Mouse (Mus musculus) myocyte (in vitro differentiated cells): Measurements from ENCODE around the gene Rnf144a. TPM values are rescaled to one million over a fixed set of nuclear protein-coding genes. Genes with fewer than 3 reads are reported as not detected.

ENCODE experiments used
- H3K27me3 ChIP-seq: one replicate; pipeline ENCODE4 v1.6.1; 2011; ENCODE audit not compliant: control insufficient read depth, insufficient read depth, insufficient read length
- H3K36me3 ChIP-seq: one replicate; pipeline ENCODE4 v1.6.1; 2011; ENCODE audit not compliant: control insufficient read depth, insufficient read depth
- H3K4me2 ChIP-seq: one replicate; pipeline ENCODE4 v1.6.1; 2011; ENCODE audit warnings: low read depth, control low read depth
- H3K4me3 ChIP-seq: one replicate; pipeline ENCODE4 v1.5.1; 2011; ENCODE audit warnings: mild to moderate bottlenecking, control low read depth, moderate library complexity
- H3K79me2 ChIP-seq: one replicate; pipeline ENCODE4 v1.6.1; 2011; ENCODE audit not compliant: control insufficient read depth, insufficient read depth
- H3ac ChIP-seq: one replicate; pipeline ENCODE4 v1.6.1; 2011; ENCODE audit not compliant: control insufficient read depth, insufficient read length
- CEBPB ChIP-seq: IDR thresholded peaks from 2 replicates; pipeline ENCODE4 v1.6.1; 2011; ENCODE audit warnings: mild to moderate bottlenecking, moderate library complexity; ENCODE audit not compliant: poor library complexity, insufficient read depth, severe bottlenecking
- E2F4 ChIP-seq: IDR thresholded peaks from one replicate; pipeline ENCODE4 v1.6.1; 2011; ENCODE audit warnings: mild to moderate bottlenecking, control low read depth, moderate library complexity; ENCODE audit not compliant: insufficient read depth
- MAX ChIP-seq: IDR thresholded peaks from one replicate; pipeline ENCODE4 v1.6.1; 2011; ENCODE audit warnings: low read depth, mild to moderate bottlenecking, control low read depth
- MYOD1 ChIP-seq, 3 experiments: IDR thresholded peaks; one replicate each; pipeline ENCODE4 v1.6.1; 2011; ENCODE audit warnings: control low read depth in 2 of 3, low read depth in 2 of 3, mild to moderate bottlenecking in 2 of 3, moderate library complexity in 1 of 3; ENCODE audit not compliant: insufficient read length in 2 of 3, control insufficient read depth in 1 of 3
- MYOG ChIP-seq, 3 experiments: IDR thresholded peaks; one replicate each; pipeline ENCODE4 v1.6.1; 2011; ENCODE audit warnings: control low read depth in 2 of 3, low read depth in 2 of 3, mild to moderate bottlenecking in 2 of 3; ENCODE audit not compliant: insufficient read length in 2 of 3, control insufficient read depth in 1 of 3, insufficient read depth in 1 of 3
- POLR2A ChIP-seq: IDR thresholded peaks from one replicate; pipeline ENCODE4 v1.6.1; 2011; ENCODE audit warnings: low read depth, mild to moderate bottlenecking, control low read depth, moderate library complexity; ENCODE audit not compliant: insufficient read length
- POLR2AphosphoS2 ChIP-seq: IDR thresholded peaks from one replicate; pipeline ENCODE4 v1.6.1; 2011; ENCODE audit warnings: low read depth, control low read depth; ENCODE audit not compliant: insufficient read length
- REST ChIP-seq: IDR thresholded peaks from one replicate; pipeline ENCODE4 v1.6.1; 2011; ENCODE audit warnings: mild to moderate bottlenecking, control low read depth, moderate library complexity; ENCODE audit not compliant: insufficient read depth, insufficient read length
- SRF ChIP-seq: IDR thresholded peaks from one replicate; pipeline ENCODE4 v1.6.1; 2011; ENCODE audit warnings: low read depth; ENCODE audit not compliant: control insufficient read depth, insufficient read length
- TCF12 ChIP-seq: IDR thresholded peaks from one replicate; pipeline ENCODE4 v1.6.1; 2011; ENCODE audit warnings: mild to moderate bottlenecking, control low read depth; ENCODE audit not compliant: poor library complexity, insufficient read depth, severe bottlenecking
- TCF3 ChIP-seq: IDR thresholded peaks from one replicate; pipeline ENCODE4 v1.6.1; 2011; ENCODE audit warnings: low read depth, control low read depth; ENCODE audit not compliant: insufficient read length
- USF1 ChIP-seq: IDR thresholded peaks from one replicate; pipeline ENCODE4 v1.6.1; 2011; ENCODE audit warnings: low read depth, mild to moderate bottlenecking, control low read depth, moderate library complexity
- polyA plus RNA-seq: library from polyadenylated mRNA; unstranded; fragments of >200 nt; fragmentation: generic; extraction: Trizol; gene quantifications from one replicate; pipeline ENCODE4 v1.2.1, GENCODE M21; 2012; ENCODE audit warnings: missing spikeins

The Rnf144a gene
- polyA plus RNA-seq, 1 experiment, result not detected

GRCm38 (mm10) chr12:26451150-26451549 is 36.1 kb upstream of the Rnf144a start:
- TF ChIP-seq E2F4 (no peak), USF1 (no peak), MYOG (IDR thresholded peaks at IDR 0.05; ENCODE audit: control insufficient read depth in 1 of 3, insufficient read depth in 1 of 3, insufficient read length in 2 of 3, low read depth in 2 of 3) (no peak), REST (no peak), SRF (no peak), POLR2AphosphoS2 (no peak), MAX (no peak), TCF3 (no peak), POLR2A (no peak), CEBPB (no peak), TCF12 (no peak), MYOD1 (IDR thresholded peaks at IDR 0.05; ENCODE audit: control insufficient read depth in 1 of 3, insufficient read length in 2 of 3, low read depth in 2 of 3) (no peak)
- no peaks in the 10 kb centered on the region for H3K79me2 ChIP-seq
- no peak overlapping the region for H3ac ChIP-seq
- no peak overlapping the region for H3K4me3 ChIP-seq
- H3K4me2 ChIP-seq, result no peak overlapping the region
- H3K27me3 ChIP-seq, result no peaks in the 10 kb centered on the region
- no peaks in the 10 kb centered on the region for H3K36me3 ChIP-seq

GRCm38 (mm10) chr12:26449483-26449882 is 34.4 kb upstream of the Rnf144a start:
- H3K79me2 ChIP-seq, result no peaks in the 10 kb centered on the region
- no peak for TF ChIP-seq MYOD1 (IDR thresholded peaks at IDR 0.05; ENCODE audit: control insufficient read depth in 1 of 3, insufficient read length in 2 of 3, low read depth in 2 of 3)
- no peak for TF ChIP-seq POLR2AphosphoS2
- no peak for TF ChIP-seq CEBPB
- no peak for TF ChIP-seq MYOG (IDR thresholded peaks at IDR 0.05; ENCODE audit: control insufficient read depth in 1 of 3, insufficient read depth in 1 of 3, insufficient read length in 2 of 3, low read depth in 2 of 3)
- no peak for TF ChIP-seq TCF12
- no peak for TF ChIP-seq POLR2A
- no peak for TF ChIP-seq E2F4
- TF ChIP-seq TCF3, result no peak
- TF ChIP-seq SRF, result no peak
- TF ChIP-seq MAX, result no peak
- no peak for TF ChIP-seq REST
- no peak for TF ChIP-seq USF1
- no peaks in the 10 kb centered on the region for H3K27me3 ChIP-seq
- H3K36me3 ChIP-seq, result no peaks in the 10 kb centered on the region
- H3K4me3 ChIP-seq, result no peak overlapping the region
- no peak overlapping the region for H3K4me2 ChIP-seq
- no peak overlapping the region for H3ac ChIP-seq

- Histone ChIP-seq H3K79me2 (no peaks in the 10 kb centered on the region), H3K4me2 (no peak overlapping the region), H3K4me3 (no peak overlapping the region), H3K27me3 (no peaks in the 10 kb centered on the region), H3ac (no peak overlapping the region), H3K36me3 (no peaks in the 10 kb centered on the region)
- no peak for TF ChIP-seq MYOG (IDR thresholded peaks at IDR 0.05; ENCODE audit: control insufficient read depth in 1 of 3, insufficient read depth in 1 of 3, insufficient read length in 2 of 3, low read depth in 2 of 3)
- no peak for TF ChIP-seq REST
- no peak for TF ChIP-seq USF1
- TF ChIP-seq CEBPB, result no peak
- TF ChIP-seq SRF, result no peak
- no peak for TF ChIP-seq POLR2AphosphoS2
- no peak for TF ChIP-seq E2F4
- no peak for TF ChIP-seq POLR2A
- no peak for TF ChIP-seq TCF3
- TF ChIP-seq MYOD1 (IDR thresholded peaks at IDR 0.05; ENCODE audit: control insufficient read depth in 1 of 3, insufficient read length in 2 of 3, low read depth in 2 of 3), result no peak
- no peak for TF ChIP-seq MAX
- no peak for TF ChIP-seq TCF12
Measured at GRCm38 (mm10) chr12:26446377-26447045, 31.5 kb upstream of the Rnf144a start.

- Histone ChIP-seq H3K4me3 (no peak overlapping the region), H3ac (no peak overlapping the region), H3K79me2 (no peaks in the 10 kb centered on the region), H3K4me2 (no peak overlapping the region), H3K36me3 (no peaks in the 10 kb centered on the region), H3K27me3 (no peaks in the 10 kb centered on the region)
- no peak for TF ChIP-seq POLR2AphosphoS2
- no peak for TF ChIP-seq USF1
- no peak for TF ChIP-seq POLR2A
Measured at GRCm38 (mm10) chr12:26444511-26444910, 29.5 kb upstream of the Rnf144a start.

- no peaks in the 10 kb centered on the region for H3K79me2 ChIP-seq
- no peak overlapping the region for H3K4me2 ChIP-seq
- TF ChIP-seq TCF3, result no peak
- TF ChIP-seq CEBPB, result no peak
- no peak for TF ChIP-seq REST
- TF ChIP-seq E2F4, result no peak
- no peak for TF ChIP-seq MYOG (IDR thresholded peaks at IDR 0.05; ENCODE audit: control insufficient read depth in 1 of 3, insufficient read depth in 1 of 3, insufficient read length in 2 of 3, low read depth in 2 of 3)
- TF ChIP-seq POLR2A, result no peak
- no peak for TF ChIP-seq MYOD1 (IDR thresholded peaks at IDR 0.05; ENCODE audit: control insufficient read depth in 1 of 3, insufficient read length in 2 of 3, low read depth in 2 of 3)
- TF ChIP-seq MAX, result no peak
- no peak for TF ChIP-seq TCF12
- no peak for TF ChIP-seq SRF
- no peak for TF ChIP-seq USF1
- no peak for TF ChIP-seq POLR2AphosphoS2
- no peaks in the 10 kb centered on the region for H3K36me3 ChIP-seq
- H3K27me3 ChIP-seq, result no peaks in the 10 kb centered on the region
- H3K4me3 ChIP-seq, result no peak overlapping the region
- H3ac ChIP-seq, result no peak overlapping the region
Measured at GRCm38 (mm10) chr12:26444054-26444453, 29.0 kb upstream of the Rnf144a start.
